Mouse (Mus musculus) E14TG2a.4 (cell line): ENCODE data around the gene Ssh1.

Experiments
- H3K27me3 ChIP-seq: 2 replicates; pipeline ENCODE4 v1.6.1; 2014; ENCODE audit warnings: low read length, control low read depth; ENCODE audit not compliant: insufficient read depth
- H3K36me3 ChIP-seq: 2 replicates; pipeline ENCODE4 v1.6.1; 2014; ENCODE audit warnings: low read length, control low read depth; ENCODE audit not compliant: insufficient read depth
- H3K4me1 ChIP-seq: replicated peaks from 2 replicates; pipeline ENCODE4 v1.6.1; 2014; ENCODE audit warnings: low read depth, low read length, control low read depth
- H3K4me3 ChIP-seq: replicated peaks from 2 replicates; pipeline ENCODE4 v1.5.1; 2014; ENCODE audit warnings: mild to moderate bottlenecking, low read length
- H3K9me3 ChIP-seq: 2 replicates; pipeline ENCODE4 v1.6.1; 2014; ENCODE audit warnings: low read length, control low read depth
- CTCF ChIP-seq: conservative IDR thresholded peaks from 2 replicates; pipeline ENCODE4 v1.5.1; 2014; ENCODE audit warnings: low read length
- NANOG ChIP-seq: IDR thresholded peaks from 2 replicates; pipeline ENCODE4 v1.6.1; 2014; ENCODE audit warnings: borderline replicate concordance, low read length, mixed read lengths
- POU5F1 ChIP-seq: IDR thresholded peaks from 2 replicates; pipeline ENCODE4 v1.6.1; 2014; ENCODE audit warnings: low read length, borderline replicate concordance

Gene Ssh1

DNA sequence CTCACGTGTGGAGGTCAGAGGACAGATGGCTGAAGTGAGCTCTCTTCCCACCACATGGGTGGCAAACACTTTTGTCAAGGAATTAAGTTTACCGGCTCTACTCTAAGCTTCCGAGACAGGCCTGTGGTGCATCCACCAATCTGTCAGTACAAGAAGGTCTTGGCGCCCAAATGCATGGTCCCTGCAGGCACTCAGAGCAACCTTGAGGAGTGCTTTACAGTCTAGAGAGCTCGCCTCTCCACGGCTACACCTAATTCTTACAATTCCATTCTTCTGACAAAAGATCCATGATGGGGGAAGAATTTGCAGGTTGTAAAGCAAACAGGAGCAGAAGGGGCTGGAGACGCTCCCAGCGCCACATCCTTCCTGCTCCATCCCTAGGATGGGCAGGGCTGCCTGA, 17.1 kb downstream of the Ssh1 start:
- no peak overlapping the region for H3K4me3 ChIP-seq
- H3K9me3 ChIP-seq = no peaks in the 10 kb centered on the region
- peaks cover 26% of the 10 kb centered on the region; the same call in 1 of the 2 replicates for H3K36me3 ChIP-seq
- TF ChIP-seq NANOG = no peak
- no peaks in the 10 kb centered on the region for H3K27me3 ChIP-seq
- H3K4me1 ChIP-seq = peaks cover 93% of the 10 kb centered on the region

DNA sequence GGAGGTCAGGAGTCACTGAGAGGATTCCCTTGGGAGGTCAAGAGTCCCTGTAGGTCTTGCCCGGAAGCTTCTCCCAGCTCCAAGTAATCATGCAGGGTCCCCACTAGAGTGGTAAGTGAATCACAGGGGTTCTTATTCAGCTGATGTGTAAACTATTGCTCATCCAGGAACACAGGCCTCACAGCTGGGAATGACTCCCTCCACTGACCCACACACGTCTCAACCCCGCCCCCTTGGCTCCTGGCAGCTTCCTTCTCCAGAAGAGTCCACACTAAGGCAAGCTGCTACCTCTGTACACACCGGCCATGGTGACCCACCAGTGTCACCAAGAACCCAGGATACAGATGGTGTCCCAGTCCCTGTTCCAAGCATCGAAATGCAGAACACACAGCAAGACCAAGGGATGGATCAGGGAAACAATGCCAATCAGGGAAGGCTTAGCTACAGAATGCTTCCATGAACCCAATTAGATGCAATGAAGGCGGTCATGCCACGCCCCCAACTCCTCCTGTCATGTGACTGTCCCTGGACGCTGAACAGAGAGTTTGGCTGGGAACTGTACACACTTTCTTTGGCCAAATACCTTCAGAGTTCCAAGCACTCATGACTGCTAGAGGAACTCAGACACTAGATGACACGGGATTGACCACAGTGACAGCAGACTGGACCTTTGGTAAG, 18.0 kb downstream of the Ssh1 start:
- Histone ChIP-seq H3K4me1 (peaks cover 94% of the 10 kb centered on the region), H3K9me3 (no peaks in the 10 kb centered on the region), H3K27me3 (no peaks in the 10 kb centered on the region), H3K4me3 (peak overlapping the region; percentile 32), H3K36me3 (peaks cover 19% of the 10 kb centered on the region; the same call in 1 of the 2 replicates)
- no peak for TF ChIP-seq CTCF
- TF ChIP-seq NANOG = no peak
- no peak for TF ChIP-seq POU5F1

DNA sequence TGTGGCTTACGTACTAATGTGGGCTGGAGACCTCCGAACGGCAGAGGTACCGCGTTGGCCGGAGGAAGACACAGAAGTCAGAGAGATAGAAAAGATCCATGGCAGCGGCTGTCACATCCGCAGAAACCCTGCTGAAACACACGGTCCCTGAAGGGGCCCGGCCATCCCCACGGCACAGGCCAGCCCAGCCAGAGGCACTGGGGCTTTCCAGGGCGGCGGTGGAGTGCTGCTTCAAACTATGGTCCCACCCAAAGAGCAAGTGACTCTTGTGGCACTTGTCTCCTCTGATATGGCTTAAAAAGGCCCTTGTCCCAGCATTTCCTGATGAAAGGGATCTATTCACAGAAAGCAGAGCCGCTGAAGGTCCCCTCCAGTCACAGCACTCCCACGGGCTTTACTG, 19.1 kb downstream of the Ssh1 start:
- Histone ChIP-seq H3K36me3 (peaks cover 25% of the 10 kb centered on the region), H3K4me3 (peak overlapping the region; percentile 32; the same call in 1 of the 2 replicates), H3K9me3 (no peaks in the 10 kb centered on the region), H3K4me1 (peaks cover 95% of the 10 kb centered on the region), H3K27me3 (no peaks in the 10 kb centered on the region)
- TF ChIP-seq NANOG (no peak), CTCF (no peak), POU5F1 (no peak)

DNA sequence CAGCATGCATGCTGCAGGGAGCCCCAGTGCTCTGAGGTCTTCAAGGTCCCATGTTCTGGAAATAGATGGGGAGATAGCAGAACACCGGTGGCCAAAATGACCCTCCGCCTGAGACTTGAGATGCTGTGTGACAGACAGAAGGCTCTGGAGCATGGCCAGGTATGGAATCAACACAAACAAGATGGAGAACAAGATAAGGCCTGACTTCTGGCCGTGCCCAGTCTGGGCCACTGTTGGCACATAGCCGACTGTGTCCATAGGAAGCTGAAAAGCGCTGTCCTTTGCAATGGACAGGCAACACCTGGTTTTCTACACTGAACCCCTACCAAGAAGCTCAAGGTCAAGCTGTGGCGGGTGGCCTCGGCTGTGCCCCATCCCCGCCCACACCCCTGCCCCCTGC, 19.9 kb downstream of the Ssh1 start:
- Histone ChIP-seq H3K4me3 (peak overlapping the region; percentile 59; the same call in 1 of the 2 replicates), H3K27me3 (no peaks in the 10 kb centered on the region), H3K4me1 (peaks cover 93% of the 10 kb centered on the region), H3K9me3 (no peaks in the 10 kb centered on the region), H3K36me3 (peaks cover 33% of the 10 kb centered on the region)
- TF ChIP-seq CTCF (no peak), POU5F1 (no peak), NANOG (no peak)

DNA sequence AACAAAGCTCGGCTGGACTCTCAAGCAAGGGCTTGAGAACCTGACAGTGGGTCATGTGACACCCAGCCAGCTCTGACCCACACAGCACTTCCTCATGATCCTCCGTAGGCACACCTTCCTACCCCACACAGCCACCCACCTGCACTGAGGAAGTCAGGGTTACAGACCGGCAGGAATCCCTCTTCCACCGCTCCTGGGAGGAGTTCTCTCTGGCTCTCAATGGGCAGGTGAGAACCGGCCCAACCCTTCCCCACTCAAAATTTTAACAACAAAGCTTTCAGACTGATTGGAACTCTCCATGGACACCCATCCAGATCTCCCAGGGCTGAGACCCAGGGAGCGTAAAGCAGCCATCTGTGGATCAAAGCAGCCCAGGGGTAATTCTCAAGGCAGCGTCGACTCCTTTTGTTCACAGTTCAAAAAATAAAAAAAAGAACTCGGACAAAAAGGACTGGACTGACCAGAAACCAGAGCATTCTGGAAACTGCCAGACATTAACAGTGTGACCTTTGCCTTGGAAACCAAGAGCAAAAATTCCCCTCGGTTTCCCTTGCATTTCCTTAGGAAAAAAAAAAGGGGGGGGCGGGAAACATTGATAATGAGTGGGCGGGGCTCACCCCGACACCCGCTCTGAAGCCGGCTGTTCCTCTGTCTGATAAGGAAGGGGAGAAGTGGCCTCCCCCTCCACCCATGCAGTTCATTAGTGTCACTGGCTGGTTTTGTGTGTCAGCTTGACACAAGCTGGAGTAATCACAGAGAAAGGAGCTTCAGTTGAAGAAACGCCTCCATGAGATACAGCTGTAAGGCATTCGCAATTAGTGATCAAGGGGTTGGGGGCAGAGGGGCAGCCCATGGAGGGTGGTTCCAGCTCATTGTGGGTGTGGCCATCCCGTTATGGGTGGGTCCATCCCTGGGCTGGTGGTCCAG, 20.8 kb downstream of the Ssh1 start:
- H3K27me3 ChIP-seq = no peaks in the 10 kb centered on the region
- H3K9me3 ChIP-seq = no peaks in the 10 kb centered on the region
- H3K4me1 ChIP-seq = peaks cover 91% of the 10 kb centered on the region
- H3K36me3 ChIP-seq = peaks cover 32% of the 10 kb centered on the region
- TF ChIP-seq NANOG (peak; percentile 64; the same call in 1 of the 2 replicates), CTCF (no peak), POU5F1 (no peak)
- H3K4me3 ChIP-seq = peak overlapping the region; percentile 59

DNA sequence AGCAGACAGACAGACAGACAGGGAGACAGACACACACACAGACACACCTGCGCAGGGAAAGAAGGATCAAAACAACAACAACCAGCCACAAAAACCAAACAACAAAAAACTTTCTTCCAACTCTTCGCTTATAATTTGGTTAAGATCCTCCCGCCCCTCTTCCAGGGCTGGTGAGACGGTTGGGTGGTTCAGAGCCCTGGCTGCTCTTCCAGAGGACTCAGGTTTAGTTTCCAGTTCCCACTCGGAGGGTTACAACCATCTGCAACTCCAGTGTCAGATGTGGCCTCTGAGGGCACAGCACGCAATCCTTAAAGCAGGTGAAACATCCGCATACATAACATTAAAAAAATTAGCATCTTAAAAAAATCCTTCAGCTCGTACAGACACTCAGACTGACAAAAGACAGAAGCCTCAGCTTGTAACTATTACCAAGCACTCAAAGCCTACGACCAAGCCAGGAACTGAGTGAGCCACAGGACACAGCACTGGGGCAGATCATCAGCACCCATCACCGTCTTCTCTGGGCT, 22.2 kb downstream of the Ssh1 start:
- H3K4me1 ChIP-seq = peaks cover 91% of the 10 kb centered on the region
- peaks cover 22% of the 10 kb centered on the region for H3K36me3 ChIP-seq
- H3K27me3 ChIP-seq = no peaks in the 10 kb centered on the region
- no peak for TF ChIP-seq CTCF
- TF ChIP-seq POU5F1 = no peak
- no peak for TF ChIP-seq NANOG
- 0 out of 2 replicates have a peak overlapping the region, but pooled peaks have one; percentile 59 for H3K4me3 ChIP-seq
- H3K9me3 ChIP-seq = no peaks in the 10 kb centered on the region

DNA sequence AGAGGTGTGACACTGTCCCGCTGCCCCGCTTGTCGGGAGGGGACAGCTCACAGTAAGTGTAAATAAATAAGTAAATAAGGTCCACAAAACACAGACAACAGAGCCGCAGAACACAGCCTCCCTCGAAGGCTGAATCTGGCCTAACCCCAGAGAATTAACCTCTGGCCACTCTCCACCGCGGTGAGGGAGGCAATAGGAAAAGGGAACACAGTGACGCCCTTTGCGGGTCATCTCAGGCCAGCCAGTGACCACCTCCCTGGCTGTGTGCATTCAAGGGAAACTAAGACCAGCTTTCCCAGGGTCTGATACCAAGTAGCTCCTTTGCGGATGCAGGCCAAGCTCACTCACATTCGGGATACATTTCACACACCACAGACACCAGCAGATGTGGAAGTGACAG, 25.3 kb downstream of the Ssh1 start:
- H3K4me1 ChIP-seq = peaks cover 91% of the 10 kb centered on the region
- TF ChIP-seq CTCF = no peak
- TF ChIP-seq POU5F1 = no peak
- no peak for TF ChIP-seq NANOG
- H3K4me3 ChIP-seq = no peak overlapping the region
- H3K36me3 ChIP-seq = peaks cover 32% of the 10 kb centered on the region
- no peaks in the 10 kb centered on the region for H3K9me3 ChIP-seq
- no peaks in the 10 kb centered on the region for H3K27me3 ChIP-seq

DNA sequence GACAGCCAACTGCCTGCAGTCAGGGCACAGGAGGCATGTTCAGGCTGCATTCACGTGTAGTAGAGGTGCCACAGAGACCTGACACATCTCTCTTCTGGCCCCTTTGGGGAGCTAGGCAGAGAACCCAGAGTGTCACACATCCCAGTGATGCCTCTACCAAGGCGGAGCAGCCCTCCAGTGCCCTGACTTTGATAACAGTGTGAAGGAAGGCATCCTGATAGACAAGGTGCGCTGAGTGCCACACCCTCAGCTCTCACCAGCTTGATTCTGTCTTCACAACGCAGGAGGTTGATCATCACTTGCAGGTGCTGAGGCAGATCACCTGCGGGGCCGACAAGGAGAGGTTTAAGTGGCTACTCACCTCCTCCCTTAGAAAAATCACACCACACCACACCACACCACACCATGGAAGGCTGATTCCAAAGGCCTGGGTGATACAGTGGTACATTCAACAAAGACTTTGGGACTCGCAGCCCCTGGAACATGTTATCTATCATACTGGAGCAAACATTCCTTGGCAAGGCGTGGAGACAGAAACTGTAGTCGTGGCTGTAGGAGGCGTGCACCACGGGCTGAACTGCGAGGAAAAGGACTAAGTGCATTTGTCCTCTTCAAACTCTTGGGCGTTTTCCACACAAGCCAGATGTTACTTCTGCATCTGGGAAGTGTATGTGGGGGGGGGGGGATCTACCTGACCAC, 27.1 kb downstream of the Ssh1 start:
- no peaks in the 10 kb centered on the region for H3K27me3 ChIP-seq
- TF ChIP-seq NANOG (no peak), CTCF (no peak), POU5F1 (no peak)
- H3K9me3 ChIP-seq = no peaks in the 10 kb centered on the region
- H3K36me3 ChIP-seq = peaks cover 32% of the 10 kb centered on the region
- H3K4me3 ChIP-seq = peak overlapping the region; percentile 32
- H3K4me1 ChIP-seq = peaks cover 89% of the 10 kb centered on the region
